Mouse (Mus musculus) naive thymus-derived CD4-positive, alpha-beta T cell, adult 2 months (primary cell): ENCODE measurements around the gene Aym1.
"Not testable (repeated sequence)": the region's sequence is repeated elsewhere in the genome, so short reads cannot be mapped to it uniquely, and the experiment has no call there.

Source experiments
- DNase-seq: peaks from one replicate; pipeline ENCODE4 v3.0.0-alpha.2; 2011; ENCODE audit warnings: low read depth

The Aym1 gene

GRCm38 (mm10) chr5:113357186-113357585, at the start of gene Aym1:
Aym1 (plus strand) TSS chr5:113357294.
- no peak for DNase-seq

- DNase-seq: no peak
Measured at GRCm38 (mm10) chr5:113309491-113310376, 47.4 kb upstream of the Aym1 start.

- peak; percentile 13 for DNase-seq
Measured at GRCm38 (mm10) chr5:113310377-113311003, 46.6 kb upstream of the Aym1 start, which contains the start of gene Sgsm1. Sgsm1 (minus strand) TSS chr5:113310786.

- DNase-seq: no peak
Measured at GRCm38 (mm10) chr5:113313998-113314397, 43.1 kb upstream of the Aym1 start.

DNA sequence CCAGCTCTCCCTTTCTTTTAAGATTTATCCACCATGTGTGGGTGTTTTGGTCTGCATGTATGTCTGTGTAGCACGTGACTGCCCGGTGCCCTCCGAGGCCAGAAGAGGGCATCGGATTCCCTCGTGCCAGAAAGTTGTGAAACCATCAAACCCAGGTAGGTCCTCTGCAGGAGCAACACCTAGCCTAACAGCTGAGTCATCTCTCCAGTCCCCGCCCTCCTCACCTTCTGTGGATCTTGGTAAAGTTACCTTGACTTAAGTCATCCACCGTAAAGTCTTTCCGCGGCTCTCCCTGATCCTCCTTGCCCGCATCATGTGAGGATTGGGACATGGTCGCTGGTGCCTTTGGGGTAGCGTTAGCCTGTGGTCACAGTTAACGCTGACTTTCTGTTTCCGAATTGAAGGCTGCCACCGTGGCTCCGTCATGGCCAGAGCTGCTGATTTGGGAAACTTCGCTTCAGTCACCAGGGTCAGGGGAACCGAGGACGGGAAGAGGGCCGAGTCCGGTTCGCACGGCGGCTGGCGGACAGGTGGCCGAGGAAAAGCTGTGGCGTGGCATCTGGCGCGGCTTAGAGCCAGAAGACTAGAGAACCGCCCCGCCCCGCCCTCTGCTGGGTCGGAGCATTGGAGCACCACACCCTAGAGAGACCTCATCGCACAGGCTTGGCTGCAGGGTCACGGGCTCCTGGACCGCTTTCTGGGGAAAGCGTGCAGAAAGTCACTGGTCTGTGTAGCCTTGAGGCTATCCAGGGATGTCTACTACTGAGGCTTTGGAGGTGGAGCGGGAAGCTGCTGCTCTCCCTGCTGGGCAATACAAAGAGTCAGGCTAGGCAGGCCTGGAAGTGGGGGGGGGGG, 33.1 kb upstream of the Aym1 start:
- no peak for DNase-seq

DNA sequence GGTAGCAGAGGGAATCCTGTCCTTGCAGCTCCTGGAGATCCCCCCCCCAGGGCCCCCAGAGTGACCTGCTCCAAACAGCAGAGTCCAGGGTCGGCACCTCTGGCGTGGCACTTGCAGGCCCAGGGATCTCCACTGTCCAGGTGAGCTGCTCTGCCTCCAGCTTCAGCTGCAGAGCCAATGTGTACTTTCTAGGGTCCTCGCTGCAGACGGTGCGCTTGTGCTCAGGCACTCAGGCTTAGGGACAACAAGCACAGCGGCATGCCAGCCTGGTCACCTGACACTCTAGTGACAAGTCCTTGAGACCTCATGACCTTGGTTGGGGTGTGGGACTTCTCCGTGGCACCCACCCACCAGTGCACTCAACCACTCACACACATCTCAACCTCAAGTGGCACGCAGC, 27.6 kb upstream of the Aym1 start:
- DNase-seq: no peak

GRCm38 (mm10) chr5:113330202-113330601, 26.9 kb upstream of the Aym1 start:
- no peak for DNase-seq

- DNase-seq: no peak
Measured at GRCm38 (mm10) chr5:113332239-113332638, 24.9 kb upstream of the Aym1 start.

DNA sequence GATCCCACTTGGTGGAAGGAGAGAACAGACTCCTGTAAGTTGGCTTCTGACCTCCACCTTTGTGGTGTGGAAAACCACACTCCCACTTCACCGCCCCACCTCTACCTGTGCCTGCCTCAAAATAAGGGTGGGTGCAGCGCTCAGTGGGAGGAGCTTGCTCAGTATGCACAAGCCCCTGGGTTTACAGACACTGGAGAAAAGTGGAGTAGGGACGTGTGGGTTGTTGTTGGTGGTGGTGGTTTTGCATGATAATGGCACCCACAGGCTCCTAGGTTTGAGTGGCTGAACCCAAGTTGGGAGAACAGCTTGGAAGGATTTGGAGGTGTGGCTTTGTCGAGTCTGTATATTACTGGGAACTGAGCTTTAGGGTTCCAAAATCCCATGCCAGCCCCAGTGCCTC, 24.2 kb upstream of the Aym1 start:
- no peak for DNase-seq

DNA sequence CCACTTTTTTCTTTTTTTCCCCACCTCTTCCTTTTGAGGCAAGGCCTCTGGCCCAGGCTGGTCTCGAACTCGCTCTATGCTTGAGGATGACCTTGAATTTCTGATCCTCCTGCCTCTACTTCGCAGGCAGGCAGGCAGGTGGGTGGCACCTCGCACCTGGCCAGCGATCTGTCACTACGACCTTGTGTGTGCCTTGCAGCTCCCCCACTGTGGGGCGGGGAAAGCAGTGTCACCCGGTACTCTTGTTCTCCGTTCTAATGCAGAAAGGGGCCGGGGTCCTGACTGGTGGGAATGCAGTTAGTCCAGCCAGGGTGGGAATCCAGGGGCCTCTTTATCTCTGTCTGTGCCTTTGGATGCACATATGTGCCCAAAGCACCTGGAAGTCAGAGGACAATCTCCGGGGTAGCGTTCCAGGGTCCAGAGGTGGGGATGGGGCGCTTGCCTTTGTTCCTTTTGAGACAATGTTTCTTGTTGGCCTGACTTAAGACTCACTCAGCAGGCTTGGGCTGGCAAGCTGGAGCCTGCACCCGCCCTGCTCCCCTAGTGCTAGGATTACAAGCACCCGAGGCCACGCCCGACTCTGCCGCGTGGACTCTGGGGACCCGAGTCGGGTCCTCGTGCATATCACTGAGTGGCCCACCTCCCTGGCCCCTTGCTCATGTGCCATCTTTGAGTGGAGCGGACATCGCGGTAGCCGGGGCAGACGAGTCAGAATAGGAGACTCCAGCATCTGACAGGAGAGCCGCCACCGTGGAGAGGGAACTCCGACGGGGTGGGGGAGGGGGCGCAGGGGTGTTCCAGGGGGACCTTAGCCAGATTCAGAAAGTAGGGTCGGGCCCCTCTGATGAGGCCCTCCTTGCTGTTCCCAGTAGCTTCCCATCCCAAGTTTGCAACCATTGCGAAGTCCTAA, 22.2 kb upstream of the Aym1 start:
- DNase-seq: no peak

GRCm38 (mm10) chr5:113335732-113336131, 21.4 kb upstream of the Aym1 start:
- DNase-seq: no peak

- DNase-seq: no peak
Measured at GRCm38 (mm10) chr5:113336281-113336680, 20.8 kb upstream of the Aym1 start.

- no peak for DNase-seq
Measured at GRCm38 (mm10) chr5:113344635-113345386, 12.3 kb upstream of the Aym1 start.

DNA sequence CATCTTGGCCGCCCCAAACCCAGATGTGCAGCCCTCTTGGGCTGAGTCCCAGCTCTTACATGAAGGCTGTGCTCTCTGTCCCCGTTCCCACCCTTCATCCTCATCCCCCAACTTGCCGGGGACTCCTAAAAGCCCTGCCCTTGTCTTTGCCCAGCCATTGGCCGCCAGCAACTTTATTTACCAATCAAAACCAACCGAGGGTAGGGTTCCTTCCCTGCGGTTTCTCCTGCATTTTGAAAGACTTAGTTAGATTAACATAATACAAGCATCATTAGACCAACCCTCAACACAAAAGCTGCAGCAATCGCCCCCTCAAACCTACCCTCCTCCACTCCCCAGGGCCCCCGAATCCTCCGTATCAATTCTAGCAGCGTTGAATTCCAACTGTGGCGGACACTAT, 11.3 kb upstream of the Aym1 start:
- no peak for DNase-seq

- DNase-seq: not testable (repeated sequence)
Measured at GRCm38 (mm10) chr5:113346651-113347050, 10.4 kb upstream of the Aym1 start.

DNA sequence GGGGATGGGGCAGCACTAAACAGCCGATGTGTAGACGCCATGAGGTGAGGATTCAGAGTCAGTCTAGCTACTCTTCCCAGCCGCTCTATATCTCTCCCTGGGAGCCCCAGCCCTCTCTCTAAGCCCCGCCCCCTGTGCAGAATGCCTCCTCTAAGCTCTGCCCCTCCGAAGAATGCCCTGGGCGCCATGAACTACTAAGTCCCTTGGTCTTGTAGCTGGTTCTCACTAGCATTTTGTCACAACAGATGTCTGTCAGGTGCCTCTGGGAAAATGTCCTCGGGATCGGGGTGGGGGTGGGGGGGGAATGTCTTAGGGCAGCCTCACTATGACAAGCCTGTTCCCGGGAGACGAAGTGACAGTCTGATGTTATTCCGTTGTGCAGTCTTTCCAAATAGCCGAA, 9.5 kb upstream of the Aym1 start:
- DNase-seq: no peak

- no peak for DNase-seq
Measured at GRCm38 (mm10) chr5:113348597-113348996, 8.5 kb upstream of the Aym1 start.

DNA sequence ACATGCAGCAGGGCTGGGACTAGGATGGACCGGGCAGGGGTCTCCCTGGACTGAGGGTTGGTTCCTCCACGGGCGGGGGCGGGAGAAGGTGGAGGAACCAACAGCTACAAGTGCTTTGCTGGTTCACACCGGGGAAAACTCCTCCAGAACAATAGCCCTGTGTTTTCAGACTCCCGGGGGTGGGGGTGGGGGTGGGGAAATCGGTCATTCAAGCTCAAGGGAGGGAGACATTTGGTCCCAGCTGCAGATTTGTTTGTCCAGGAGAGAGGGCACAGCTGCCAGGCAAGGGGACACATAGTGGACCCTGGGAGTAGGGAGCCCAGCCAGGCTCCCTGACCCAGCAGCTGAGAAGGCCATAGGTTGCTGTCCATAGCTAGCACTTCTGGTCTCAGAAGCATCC, 7.9 kb upstream of the Aym1 start:
- no peak for DNase-seq

DNA sequence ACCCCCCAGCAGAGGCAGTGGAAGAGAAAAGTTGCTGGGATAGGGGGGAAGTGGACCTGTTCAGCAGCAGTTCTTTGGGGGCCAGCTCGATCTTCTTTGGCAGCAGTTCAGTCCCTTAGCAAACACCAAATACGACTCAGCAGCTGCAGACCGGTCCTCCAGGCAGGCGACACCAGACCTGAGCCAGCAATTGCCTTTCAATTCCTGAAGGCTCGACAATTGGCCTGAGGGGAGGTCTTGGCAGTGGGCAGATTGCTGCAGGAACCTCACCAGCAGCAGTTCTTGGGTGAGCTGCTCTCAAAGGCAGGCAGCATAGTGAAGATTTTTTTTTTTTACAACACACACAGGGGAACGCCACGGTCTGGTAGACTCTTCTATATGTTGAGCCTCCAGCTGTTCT, 7.3 kb upstream of the Aym1 start:
- no peak for DNase-seq

- DNase-seq: no peak
Measured at GRCm38 (mm10) chr5:113351768-113352167, 5.3 kb upstream of the Aym1 start.

DNA sequence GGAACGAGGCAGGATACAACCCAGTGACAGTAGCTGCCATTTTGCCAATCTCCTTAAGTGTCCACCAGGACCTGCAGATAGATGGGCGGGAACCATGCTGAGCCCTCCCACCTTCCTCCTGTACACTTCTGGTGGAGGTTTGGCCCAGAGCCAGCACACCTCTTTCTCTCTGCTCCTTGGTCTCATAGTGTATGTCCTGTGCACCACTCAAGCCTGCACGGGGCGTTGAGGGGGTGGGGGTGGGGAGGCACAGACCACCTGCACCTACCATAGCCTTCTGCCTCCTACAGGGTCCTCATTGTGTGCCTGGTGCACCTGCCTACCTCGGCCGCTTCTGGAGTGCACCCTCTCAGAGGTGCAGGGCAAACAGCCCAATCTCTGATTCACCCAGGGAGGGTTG, 4.5 kb upstream of the Aym1 start:
- DNase-seq: no peak
